Mouse (Mus musculus): ENCODE measurements around the gene Rfxap. TPM values are rescaled to one million over a fixed set of nuclear protein-coding genes. Genes with fewer than 3 reads are reported as not detected.

Gene Rfxap
- polyA plus RNA-seq (2015; fragmentation: Nextera tagmentation; extraction: Ambion mirVana), result 39.0 and 45.7 TPM in 2 replicates

- peak within 1 kb of the TSS; percentile 92 for H3K4me2 ChIP-seq (replicated peaks)
- H3K9me3 ChIP-seq, result no peaks in the 10 kb centered on the region
- peak; percentile 95 for ATAC-seq (replicated peaks)
- peak within 1 kb of the TSS; percentile 99 for H3K9ac ChIP-seq (replicated peaks)
- H3K27me3 ChIP-seq, result no peaks in the 10 kb centered on the region
- H3K4me1 ChIP-seq, result peaks cover 26% of the 10 kb centered on the region
- H3K36me3 ChIP-seq, result peaks cover 13% of the 10 kb centered on the region
- WGBS, result under 1% methylated on average over 52 of the region's 52 CpGs
- peak within 1 kb of the TSS; percentile 98 for H3K4me3 ChIP-seq
- H3K27ac ChIP-seq (replicated peaks), result peak within 1 kb of the TSS; percentile 97
Measured at GRCm38 (mm10) chr3:54807666-54808217, at the start of gene Rfxap. Gene Rfxap (minus strand): TSS chr3:54807791.

- Histone ChIP-seq H3K27ac (replicated peaks) (peak overlapping the region; percentile 27; the same call in 1 of the 2 replicates), H3K9ac (replicated peaks) (no peak overlapping the region), H3K4me2 (replicated peaks) (no peak overlapping the region), H3K27me3 (no peaks in the 10 kb centered on the region), H3K4me1 (no peaks in the 10 kb centered on the region), H3K36me3 (no peaks in the 10 kb centered on the region), H3K4me3 (no peak overlapping the region), H3K9me3 (no peaks in the 10 kb centered on the region)
- peak; percentile 83 for ATAC-seq (replicated peaks)
- WGBS, result 46% methylated on average over 2 of the region's 2 CpGs
Measured at GRCm38 (mm10) chr3:54835421-54835820, 27.8 kb upstream of the Rfxap start.

- Histone ChIP-seq H3K4me1 (no peaks in the 10 kb centered on the region), H3K36me3 (no peaks in the 10 kb centered on the region), H3K27ac (replicated peaks) (no peak overlapping the region), H3K4me3 (no peak overlapping the region), H3K9ac (replicated peaks) (no peak overlapping the region), H3K4me2 (replicated peaks) (no peak overlapping the region), H3K27me3 (no peaks in the 10 kb centered on the region), H3K9me3 (no peaks in the 10 kb centered on the region)
- no peak for ATAC-seq (replicated peaks)
- 93% methylated on average over 3 of the region's 3 CpGs for WGBS
Measured at GRCm38 (mm10) chr3:54832491-54832890, 24.9 kb upstream of the Rfxap start.

DNA sequence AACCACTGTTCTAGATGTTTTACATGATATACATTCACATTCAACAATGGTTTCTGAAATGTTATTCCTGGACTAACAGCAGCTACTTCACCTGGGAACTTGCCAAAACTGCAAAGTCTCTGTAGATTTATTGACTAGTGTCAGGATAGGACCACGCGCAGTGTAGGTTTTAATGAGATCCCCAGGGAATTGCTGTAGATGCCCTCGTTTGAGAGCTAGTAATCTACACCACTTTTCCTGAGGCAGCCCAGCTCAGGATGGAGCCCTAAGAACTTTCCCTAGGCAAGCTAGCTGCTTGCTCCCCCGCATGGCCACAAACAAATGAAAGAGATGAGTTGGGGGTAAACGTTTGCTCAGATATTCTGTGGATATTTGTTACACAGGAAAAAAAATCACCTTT is 14.9 kb upstream of the Rfxap start:
- ATAC-seq (replicated peaks), result no peak
- H3K9ac ChIP-seq (replicated peaks), result no peak overlapping the region
- no peak overlapping the region for H3K4me3 ChIP-seq
- 74% methylated on average over 5 of the region's 5 CpGs for WGBS
- no peak overlapping the region for H3K27ac ChIP-seq (replicated peaks)
- no peaks in the 10 kb centered on the region for H3K9me3 ChIP-seq
- H3K4me1 ChIP-seq, result no peaks in the 10 kb centered on the region
- H3K36me3 ChIP-seq, result no peaks in the 10 kb centered on the region
- H3K27me3 ChIP-seq, result no peaks in the 10 kb centered on the region
- H3K4me2 ChIP-seq (replicated peaks), result no peak overlapping the region

DNA sequence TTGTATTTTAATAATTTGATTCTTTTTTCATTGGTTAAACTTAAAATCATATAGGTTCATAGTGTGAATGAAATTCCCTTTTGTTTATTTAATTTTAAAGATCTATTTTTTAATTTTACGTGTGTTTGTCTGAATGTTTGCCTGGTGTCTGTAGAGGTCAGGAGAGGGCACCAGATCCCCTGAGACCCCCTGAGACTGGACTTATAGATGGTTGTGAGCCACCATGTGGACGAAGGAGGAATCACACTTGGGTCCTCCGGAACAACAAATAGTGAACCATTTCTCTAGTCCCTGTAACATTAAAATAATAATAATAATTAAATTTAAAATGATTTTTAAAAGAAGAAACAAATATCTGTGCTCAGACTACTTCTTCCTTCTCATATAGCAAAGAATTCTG is 7.7 kb upstream of the Rfxap start:
- WGBS, result 25% methylated on average over 3 of the region's 3 CpGs
- H3K9me3 ChIP-seq, result no peaks in the 10 kb centered on the region
- H3K4me3 ChIP-seq, result no peak overlapping the region
- H3K9ac ChIP-seq (replicated peaks), result no peak overlapping the region
- no peak; the same call in 1 of the 2 replicates for ATAC-seq (replicated peaks)
- H3K27me3 ChIP-seq, result no peaks in the 10 kb centered on the region
- H3K4me2 ChIP-seq (replicated peaks), result no peak overlapping the region
- no peaks in the 10 kb centered on the region for H3K36me3 ChIP-seq
- H3K4me1 ChIP-seq, result no peaks in the 10 kb centered on the region
- H3K27ac ChIP-seq (replicated peaks), result no peak overlapping the region

- Histone ChIP-seq H3K9me3 (no peaks in the 10 kb centered on the region), H3K36me3 (no peaks in the 10 kb centered on the region), H3K27ac (replicated peaks) (no peak overlapping the region), H3K9ac (replicated peaks) (no peak overlapping the region), H3K4me1 (no peaks in the 10 kb centered on the region), H3K27me3 (no peaks in the 10 kb centered on the region), H3K4me2 (replicated peaks) (no peak overlapping the region), H3K4me3 (no peak overlapping the region)
- no peak for ATAC-seq (replicated peaks)
- WGBS, result 71% methylated on average over 6 of the region's 6 CpGs
Measured at GRCm38 (mm10) chr3:54814622-54815021, 7.0 kb upstream of the Rfxap start.

- no peaks in the 10 kb centered on the region for H3K9me3 ChIP-seq
- no peak overlapping the region for H3K4me3 ChIP-seq
- no peak; the same call in 1 of the 2 replicates for ATAC-seq (replicated peaks)
- H3K27me3 ChIP-seq, result no peaks in the 10 kb centered on the region
- H3K27ac ChIP-seq (replicated peaks), result no peak overlapping the region
- no peak overlapping the region for H3K4me2 ChIP-seq (replicated peaks)
- H3K4me1 ChIP-seq, result no peaks in the 10 kb centered on the region
- H3K9ac ChIP-seq (replicated peaks), result no peak overlapping the region
- no peaks in the 10 kb centered on the region for H3K36me3 ChIP-seq
- 23% methylated on average over 6 of the region's 6 CpGs for WGBS
Measured at GRCm38 (mm10) chr3:54813418-54813988, 5.9 kb upstream of the Rfxap start.

GRCm38 (mm10) chr3:54811616-54812015 is 4.0 kb upstream of the Rfxap start:
- no peaks in the 10 kb centered on the region for H3K9me3 ChIP-seq
- no peak overlapping the region for H3K27ac ChIP-seq (replicated peaks)
- no peak for ATAC-seq (replicated peaks)
- H3K36me3 ChIP-seq, result no peaks in the 10 kb centered on the region
- WGBS, result 54% methylated on average over 1 of the region's 1 CpGs
- no peaks in the 10 kb centered on the region for H3K27me3 ChIP-seq
- H3K4me2 ChIP-seq (replicated peaks), result no peak overlapping the region
- H3K9ac ChIP-seq (replicated peaks), result no peak overlapping the region
- peaks cover 9% of the 10 kb centered on the region for H3K4me1 ChIP-seq
- no peak overlapping the region for H3K4me3 ChIP-seq

DNA sequence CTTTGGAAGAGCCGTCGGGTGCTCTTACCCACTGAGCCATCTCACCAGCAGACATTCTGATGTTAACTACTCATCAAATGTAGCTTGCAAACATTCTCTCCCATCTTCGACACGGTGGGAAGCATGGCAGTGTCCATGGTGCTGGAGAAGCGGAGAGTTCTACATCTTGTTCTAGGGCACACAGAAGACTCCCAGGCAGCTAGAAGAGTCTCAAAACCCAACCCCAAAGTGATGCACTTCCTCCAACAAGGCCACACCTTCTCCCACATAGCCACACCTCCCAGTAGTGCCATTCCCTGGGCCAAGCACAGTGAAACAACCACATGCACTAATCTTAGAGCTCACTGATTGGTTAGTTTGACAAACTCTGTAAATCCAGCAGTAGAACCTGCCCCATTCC is 1.5 kb upstream of the Rfxap start:
- no peak overlapping the region for H3K27ac ChIP-seq (replicated peaks)
- H3K4me2 ChIP-seq (replicated peaks), result no peak overlapping the region
- 69% methylated on average over 5 of the region's 5 CpGs for WGBS
- no peaks in the 10 kb centered on the region for H3K9me3 ChIP-seq
- H3K4me3 ChIP-seq, result no peak overlapping the region
- no peak for ATAC-seq (replicated peaks)
- no peak overlapping the region for H3K9ac ChIP-seq (replicated peaks)
- peaks cover 26% of the 10 kb centered on the region for H3K4me1 ChIP-seq
- H3K36me3 ChIP-seq, result peaks cover 5% of the 10 kb centered on the region
- H3K27me3 ChIP-seq, result no peaks in the 10 kb centered on the region

DNA sequence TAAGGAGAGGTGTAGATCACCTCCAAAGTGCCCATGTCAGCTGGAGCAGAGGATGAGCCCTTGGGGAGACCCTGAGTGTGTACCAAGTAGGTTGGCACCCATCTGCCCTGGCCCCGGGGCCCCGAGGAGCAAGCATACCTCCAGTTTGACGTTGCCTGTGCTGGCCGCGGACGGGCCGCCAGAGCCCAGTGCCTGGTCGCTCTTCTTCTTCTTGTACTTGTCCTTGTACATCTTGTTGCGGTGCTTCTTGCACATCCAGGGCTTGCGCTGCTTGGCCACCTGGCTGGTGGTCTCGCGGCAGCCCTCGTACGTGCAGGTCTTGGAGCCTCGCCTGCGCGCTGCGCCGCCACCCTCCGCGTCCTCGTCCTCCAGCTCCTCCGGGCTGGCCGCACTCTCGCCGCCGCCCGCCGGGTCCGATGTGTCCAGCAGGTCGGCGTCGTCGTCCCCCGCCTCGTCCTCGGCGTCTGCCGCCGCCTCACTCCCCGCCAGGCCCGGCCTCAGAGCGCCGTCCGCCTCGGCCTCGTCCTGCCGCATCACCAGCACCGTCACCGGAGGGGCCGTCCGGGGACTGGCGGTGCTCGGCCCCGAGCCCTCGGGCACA is 430 bp downstream of the Rfxap start:
- ATAC-seq (replicated peaks), result peak; percentile 78
- no peaks in the 10 kb centered on the region for H3K27me3 ChIP-seq
- H3K27ac ChIP-seq (replicated peaks), result peak overlapping the region; percentile 97
- H3K9ac ChIP-seq (replicated peaks), result peak overlapping the region; percentile 99
- peak overlapping the region; percentile 98 for H3K4me3 ChIP-seq
- H3K4me1 ChIP-seq, result peaks cover 26% of the 10 kb centered on the region
- under 1% methylated on average over 56 of the region's 56 CpGs for WGBS
- H3K9me3 ChIP-seq, result no peaks in the 10 kb centered on the region
- H3K36me3 ChIP-seq, result peaks cover 13% of the 10 kb centered on the region
- H3K4me2 ChIP-seq (replicated peaks), result peak overlapping the region; percentile 92

DNA sequence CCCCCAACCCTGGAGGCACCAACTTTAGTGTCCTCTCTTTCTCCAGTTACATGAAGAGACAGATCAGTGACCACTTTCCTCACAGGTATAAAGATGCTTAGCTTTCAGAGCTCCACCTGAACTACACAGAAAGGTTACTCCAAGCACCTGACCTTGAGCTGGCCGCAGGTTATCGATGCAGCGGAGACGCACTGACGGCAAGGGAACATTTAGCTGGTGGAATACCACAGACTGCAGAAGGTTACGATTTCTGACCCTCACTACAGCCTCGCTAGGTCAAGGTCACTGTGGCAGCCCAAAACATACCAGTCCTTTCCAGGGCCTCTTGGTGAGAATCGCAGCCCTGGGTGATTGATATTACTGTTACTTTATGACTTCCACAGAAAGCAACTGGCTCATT is 3.9 kb downstream of the Rfxap start:
- no peak overlapping the region for H3K9ac ChIP-seq (replicated peaks)
- peaks cover 26% of the 10 kb centered on the region for H3K4me1 ChIP-seq
- 97% methylated on average over 8 of the region's 8 CpGs for WGBS
- H3K9me3 ChIP-seq, result no peaks in the 10 kb centered on the region
- H3K27me3 ChIP-seq, result no peaks in the 10 kb centered on the region
- H3K27ac ChIP-seq (replicated peaks), result no peak overlapping the region
- H3K4me3 ChIP-seq, result no peak overlapping the region
- no peak overlapping the region for H3K4me2 ChIP-seq (replicated peaks)
- ATAC-seq (replicated peaks), result no peak
- H3K36me3 ChIP-seq, result peaks cover 13% of the 10 kb centered on the region

DNA sequence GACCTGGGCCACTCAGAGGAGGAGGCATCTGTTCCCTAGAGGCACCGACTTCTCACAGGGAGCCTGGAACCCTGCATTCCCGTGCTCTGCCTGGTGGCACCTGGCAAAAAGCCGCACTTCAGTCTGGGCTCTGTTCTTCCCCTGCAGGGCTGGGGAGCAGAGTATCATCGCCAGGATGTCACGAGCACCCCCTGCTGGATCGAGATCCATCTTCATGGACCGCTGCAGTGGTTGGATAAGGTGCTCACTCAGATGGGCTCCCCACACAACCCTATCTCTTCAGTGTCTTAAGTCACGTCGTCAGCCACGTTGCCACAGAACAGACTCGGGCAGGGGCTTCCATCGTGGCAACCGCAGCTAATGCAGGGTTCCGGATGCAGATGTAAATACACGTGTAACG is 10.4 kb downstream of the Rfxap start:
- no peak overlapping the region for H3K9ac ChIP-seq (replicated peaks)
- H3K27ac ChIP-seq (replicated peaks), result no peak overlapping the region
- 36% methylated on average over 16 of the region's 16 CpGs for WGBS
- no peak overlapping the region for H3K4me3 ChIP-seq
- H3K27me3 ChIP-seq, result no peaks in the 10 kb centered on the region
- H3K4me1 ChIP-seq, result no peaks in the 10 kb centered on the region
- ATAC-seq (replicated peaks), result no peak; the same call in 1 of the 2 replicates
- no peak overlapping the region for H3K4me2 ChIP-seq (replicated peaks)
- peaks cover 5% of the 10 kb centered on the region; the same call in 1 of the 2 replicates for H3K9me3 ChIP-seq
- H3K36me3 ChIP-seq, result no peaks in the 10 kb centered on the region

Data from forebrain, embryonic 15.5 days (tissue).